Mouse (Mus musculus) lung, embryonic 14.5 days (tissue): ENCODE data around the gene Tpcn1. TPM values are rescaled to one million over a fixed set of nuclear protein-coding genes. Genes with fewer than 3 reads are reported as not detected.
A peak's percentile ranks its signal among the peaks of the same experiment; 100 is the strongest.

ENCODE experiments used
- ATAC-seq: fragments of 200-750 bp; cut with Nextera tagmentation; 2 replicates; pipeline ENCODE4 v1.8.0; 2017; ENCODE audit warnings: mild to moderate bottlenecking, moderate TSS enrichment, moderate library complexity; ENCODE audit not compliant: insufficient read depth
- DNase-seq: peaks from one replicate; pipeline ENCODE4 v3.0.0-alpha.2; 2015
- H3K27ac ChIP-seq: fragments of 300-500 bp; sonication (generic); 2 replicates; pipeline ENCODE4 v1.5.1; 2014; ENCODE audit warnings: low read depth, mild to moderate bottlenecking, moderate library complexity
- H3K27me3 ChIP-seq: fragments of 300-500 bp; sonication (generic); 2 replicates; pipeline ENCODE4 v1.6.1; 2014; ENCODE audit warnings: low read length, control low read depth; ENCODE audit not compliant: insufficient read depth
- H3K36me3 ChIP-seq: fragments of 300-500 bp; sonication (generic); 2 replicates; pipeline ENCODE4 v1.6.1; 2014; ENCODE audit warnings: control low read depth; ENCODE audit not compliant: insufficient read depth
- H3K4me1 ChIP-seq: fragments of 300-500 bp; sonication (generic); 2 replicates; pipeline ENCODE4 v1.6.1; 2014; ENCODE audit warnings: antibody characterized with exemption, control low read depth; ENCODE audit not compliant: insufficient read depth
- H3K4me2 ChIP-seq: fragments of 300-500 bp; sonication (generic); 2 replicates; pipeline ENCODE4 v1.6.1; 2014; ENCODE audit warnings: mild to moderate bottlenecking
- H3K4me3 ChIP-seq: fragments of 300-500 bp; sonication (generic); 2 replicates; pipeline ENCODE4 v1.5.1; 2014; ENCODE audit warnings: low read depth, low read length
- H3K9ac ChIP-seq: fragments of 300-500 bp; sonication (generic); 2 replicates; pipeline ENCODE4 v1.6.1; 2014
- H3K9me3 ChIP-seq: fragments of 300-500 bp; sonication (generic); 2 replicates; pipeline ENCODE4 v1.6.1; 2016; ENCODE audit warnings: low read depth, low read length, control low read depth
- CTCF ChIP-seq: IDR thresholded peaks from 2 replicates; pipeline ENCODE4 v1.5.1; 2016; ENCODE audit warnings: antibody characterized with exemption, low read depth
- WGBS: fragments of 180-500 bp; shearing (Covaris S2); extraction: QIAGEN DNeasy Blood & Tissue Kit; methylation state at CpG from one replicate; pipeline ENCODE4 v1.1.7; 2014; 5-methylcytosine and 5-hydroxymethylcytosine counted together
- polyA plus RNA-seq: library from polyadenylated mRNA; unstranded; fragments of >200 nt; fragmentation: Nextera tagmentation; extraction: Ambion mirVana; gene quantifications from 2 replicates; pipeline ENCODE4 v1.2.1, GENCODE M21; 2014

Gene Tpcn1
- polyA plus RNA-seq, 1 experiment from 2014 or later = 16.5 TPM

- Histone ChIP-seq H3K4me3 (no peak overlapping the region), H3K36me3 (peaks cover 27% of the 10 kb centered on the region), H3K27me3 (no peaks in the 10 kb centered on the region), H3K4me1 (peaks cover 36% of the 10 kb centered on the region), H3K27ac (no peak overlapping the region), H3K9me3 (no peaks in the 10 kb centered on the region), H3K4me2 (no peak overlapping the region), H3K9ac (no peak overlapping the region; the same call in 1 of the 2 replicates)
- ATAC-seq (no peak), DNase-seq (peak; percentile 25)
- 51% methylated on average over 14 of the region's 14 CpGs for WGBS
- no peak for TF ChIP-seq CTCF
Observed at GRCm38 (mm10) chr5:120558762-120559161, 29.7 kb downstream of the Tpcn1 start.

GRCm38 (mm10) chr5:120558041-120558440, 30.4 kb downstream of the Tpcn1 start:
- H3K27ac ChIP-seq = no peak overlapping the region
- H3K4me1 ChIP-seq = peaks cover 30% of the 10 kb centered on the region
- H3K4me2 ChIP-seq = no peak overlapping the region
- no peak for DNase-seq
- WGBS = 65% methylated on average over 8 of the region's 8 CpGs
- H3K4me3 ChIP-seq = no peak overlapping the region
- no peak overlapping the region for H3K9ac ChIP-seq
- TF ChIP-seq CTCF = no peak
- H3K9me3 ChIP-seq = no peaks in the 10 kb centered on the region
- no peaks in the 10 kb centered on the region for H3K27me3 ChIP-seq
- ATAC-seq = no peak
- H3K36me3 ChIP-seq = peaks cover 34% of the 10 kb centered on the region

DNA sequence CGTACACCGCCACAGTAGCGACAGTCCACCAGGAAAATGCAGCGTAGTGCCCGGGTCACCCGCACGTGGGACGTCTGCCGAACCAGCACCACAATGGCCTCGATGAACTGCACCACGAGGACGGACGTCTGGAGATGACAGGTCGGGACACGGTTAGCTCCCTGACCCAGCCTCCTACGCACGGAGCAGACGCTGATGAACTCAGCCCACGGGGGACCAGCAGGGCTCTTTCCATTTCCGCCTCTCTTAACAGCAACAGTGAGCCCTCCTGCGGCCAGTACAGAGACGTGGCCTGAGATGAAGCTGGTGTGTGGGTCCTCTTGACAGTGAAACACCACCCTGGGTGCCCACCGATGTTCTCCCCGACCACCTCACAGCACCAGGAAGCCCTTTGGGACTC, 32.6 kb downstream of the Tpcn1 start:
- Histone ChIP-seq H3K4me2 (no peak overlapping the region), H3K9ac (no peak overlapping the region), H3K27ac (no peak overlapping the region), H3K9me3 (no peaks in the 10 kb centered on the region), H3K36me3 (peaks cover 52% of the 10 kb centered on the region), H3K4me1 (peaks cover 21% of the 10 kb centered on the region), H3K27me3 (no peaks in the 10 kb centered on the region), H3K4me3 (no peak overlapping the region)
- 87% methylated on average over 24 of the region's 24 CpGs for WGBS
- ATAC-seq (no peak), DNase-seq (no peak)
- TF ChIP-seq CTCF = no peak

DNA sequence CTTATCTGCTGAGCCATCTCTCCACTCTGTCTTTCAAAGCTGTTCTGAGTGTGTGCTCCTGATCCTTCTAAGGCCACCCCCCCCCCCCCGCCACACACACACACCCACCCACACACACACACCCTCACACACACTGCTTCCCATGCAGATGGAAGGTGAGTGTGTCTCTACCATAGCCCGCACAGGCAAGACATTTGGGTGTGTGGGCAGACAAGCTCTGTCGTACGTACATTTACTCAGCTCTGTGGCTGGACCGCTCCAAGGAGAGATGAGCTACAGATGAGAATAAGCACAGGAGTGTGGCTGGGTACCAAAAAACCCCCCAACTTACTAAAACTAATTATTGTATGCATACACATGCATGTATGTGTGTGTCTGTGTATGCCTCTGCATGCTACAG, 37.8 kb downstream of the Tpcn1 start:
- TF ChIP-seq CTCF = no peak
- Histone ChIP-seq H3K9me3 (no peaks in the 10 kb centered on the region), H3K9ac (no peak overlapping the region), H3K4me1 (no peaks in the 10 kb centered on the region), H3K27ac (no peak overlapping the region), H3K4me3 (no peak overlapping the region), H3K27me3 (no peaks in the 10 kb centered on the region), H3K36me3 (peaks cover 46% of the 10 kb centered on the region), H3K4me2 (no peak overlapping the region)
- no peak for ATAC-seq
- WGBS = 94% methylated on average over 5 of the region's 5 CpGs
- DNase-seq = no peak

DNA sequence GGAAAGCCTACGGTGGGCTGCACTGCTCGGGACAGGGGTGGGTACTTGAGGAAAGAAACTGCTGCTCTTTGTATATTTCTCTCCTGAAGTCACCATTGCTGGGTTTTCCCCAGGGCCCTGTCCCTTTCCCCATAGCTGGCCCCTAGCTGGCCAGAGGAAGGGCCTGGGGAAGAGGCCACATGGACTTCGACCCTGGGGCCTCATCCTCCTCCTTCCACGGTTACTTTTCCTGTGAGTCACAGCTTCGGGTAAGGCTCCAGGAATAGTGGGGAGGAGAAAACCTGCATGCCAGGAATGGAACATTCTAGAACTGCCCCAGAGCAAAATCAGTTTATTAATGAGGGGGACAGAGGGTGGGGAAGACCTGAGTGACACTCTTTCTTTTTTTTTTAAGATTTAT, 38.3 kb downstream of the Tpcn1 start:
- no peaks in the 10 kb centered on the region for H3K9me3 ChIP-seq
- H3K4me3 ChIP-seq = no peak overlapping the region
- no peak for DNase-seq
- no peak for TF ChIP-seq CTCF
- WGBS = 80% methylated on average over 5 of the region's 5 CpGs
- no peaks in the 10 kb centered on the region for H3K4me1 ChIP-seq
- no peak overlapping the region for H3K9ac ChIP-seq
- ATAC-seq = no peak
- no peaks in the 10 kb centered on the region for H3K27me3 ChIP-seq
- peaks cover 41% of the 10 kb centered on the region; the same call in 1 of the 2 replicates for H3K36me3 ChIP-seq
- no peak overlapping the region for H3K27ac ChIP-seq
- H3K4me2 ChIP-seq = no peak overlapping the region

GRCm38 (mm10) chr5:120548236-120548850, 40.1 kb downstream of the Tpcn1 start:
- H3K9ac ChIP-seq = no peak overlapping the region
- DNase-seq = no peak
- peaks cover 35% of the 10 kb centered on the region; the same call in 1 of the 2 replicates for H3K36me3 ChIP-seq
- no peaks in the 10 kb centered on the region for H3K27me3 ChIP-seq
- no peaks in the 10 kb centered on the region for H3K4me1 ChIP-seq
- H3K9me3 ChIP-seq = no peaks in the 10 kb centered on the region
- TF ChIP-seq CTCF = no peak
- no peak for ATAC-seq
- no peak overlapping the region for H3K27ac ChIP-seq
- H3K4me3 ChIP-seq = no peak overlapping the region
- H3K4me2 ChIP-seq = no peak overlapping the region
- WGBS = 67% methylated on average over 11 of the region's 11 CpGs

DNA sequence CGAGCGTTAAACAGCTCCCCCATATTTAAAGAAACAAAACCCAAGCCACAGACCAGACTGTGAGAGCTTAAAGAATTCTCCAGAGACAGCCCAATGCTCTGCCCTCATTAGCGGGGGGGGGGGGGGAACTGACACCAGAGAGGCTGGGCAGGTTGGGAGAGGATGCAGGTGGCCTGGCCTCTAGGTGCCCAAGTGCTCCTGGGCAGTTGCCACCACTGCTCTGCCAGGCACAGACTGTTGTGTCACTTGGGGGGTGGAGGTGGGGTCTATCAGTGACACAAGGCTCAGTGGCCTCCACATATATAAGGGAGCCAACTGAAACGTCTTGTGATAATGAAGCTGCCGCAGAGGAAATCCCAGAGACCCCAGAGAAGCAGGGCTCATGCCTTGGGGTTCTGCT, 51.8 kb downstream of the Tpcn1 start:
- no peak for TF ChIP-seq CTCF
- peaks cover 44% of the 10 kb centered on the region; the same call in 1 of the 2 replicates for H3K36me3 ChIP-seq
- no peaks in the 10 kb centered on the region for H3K27me3 ChIP-seq
- ATAC-seq (no peak), DNase-seq (no peak)
- 69% methylated on average over 4 of the region's 5 CpGs for WGBS
- H3K9ac ChIP-seq = no peak overlapping the region
- no peak overlapping the region for H3K27ac ChIP-seq
- H3K4me1 ChIP-seq = 0 out of 2 replicates have a peak, but pooled peaks cover 6% of the 10 kb centered on the region
- no peak overlapping the region for H3K4me2 ChIP-seq
- H3K9me3 ChIP-seq = no peaks in the 10 kb centered on the region
- no peak overlapping the region for H3K4me3 ChIP-seq
